Mouse (Mus musculus): ENCODE data around the gene Pygo2.

The Pygo2 gene

GRCm38 (mm10) chr3:89458372-89458964 lies 28.5 kb downstream of the Pygo2 start:
- no peak for DNase-seq

- peak; percentile 92 for DNase-seq
Observed at GRCm38 (mm10) chr3:89458965-89459807, 29.2 kb downstream of the Pygo2 start.

GRCm38 (mm10) chr3:89468268-89468667 lies 38.3 kb downstream of the Pygo2 start:
- DNase-seq: no peak

GRCm38 (mm10) chr3:89472280-89472679 lies 42.3 kb downstream of the Pygo2 start:
- no peak for DNase-seq

- no peak for DNase-seq
Observed at GRCm38 (mm10) chr3:89473838-89474237, 43.8 kb downstream of the Pygo2 start.

- no peak for DNase-seq
Observed at GRCm38 (mm10) chr3:89479055-89479454, 49.0 kb downstream of the Pygo2 start.

GRCm38 (mm10) chr3:89481488-89481887 lies 51.5 kb downstream of the Pygo2 start:
- DNase-seq: no peak

- no peak for DNase-seq
Observed at GRCm38 (mm10) chr3:89482249-89482648, 52.2 kb downstream of the Pygo2 start.

Data from cerebellum, adult 9-10 months (tissue).